Mouse (Mus musculus) embryonic facial prominence, embryonic 11.5 days (tissue): ENCODE data around the gene Mamdc4. TPM values are rescaled to one million over a fixed set of nuclear protein-coding genes. Genes with fewer than 3 reads are reported as not detected.
A peak's percentile ranks its signal among the peaks of the same experiment; 100 is the strongest.
"Not testable (repeated sequence)": the region's sequence is repeated elsewhere in the genome, so short reads cannot be mapped to it uniquely, and the experiment has no call there.

ENCODE experiments used
- ATAC-seq: fragments of 200-750 bp; cut with Nextera tagmentation; replicated peaks from 2 replicates; pipeline ENCODE4 v1.8.0; 2017; ENCODE audit warnings: low read depth; ENCODE audit not compliant: insufficient number of reproducible peaks, low FRiP score, low TSS enrichment
- DNase-seq: peaks from one replicate; pipeline ENCODE4 v3.0.0-alpha.2; 2015; ENCODE audit warnings: low spot score
- H3K27ac ChIP-seq: fragments of 300-500 bp; sonication (generic); replicated peaks from 2 replicates; pipeline ENCODE4 v1.5.1; 2014; ENCODE audit warnings: mild to moderate bottlenecking, low read depth, low read length, control low read depth
- H3K27me3 ChIP-seq: fragments of 300-500 bp; sonication (generic); 2 replicates; pipeline ENCODE4 v1.6.1; 2014; ENCODE audit warnings: mild to moderate bottlenecking, low read length, moderate library complexity, mixed read lengths; ENCODE audit not compliant: control insufficient read depth, insufficient read depth
- H3K36me3 ChIP-seq: fragments of 300-500 bp; sonication (generic); replicated peaks from 2 replicates; pipeline ENCODE4 v1.6.1; 2014; ENCODE audit warnings: low read depth, mild to moderate bottlenecking, low read length, moderate library complexity, mixed read lengths; ENCODE audit not compliant: control insufficient read depth, insufficient read depth
- H3K4me1 ChIP-seq: fragments of 300-500 bp; sonication (generic); 2 replicates; pipeline ENCODE4 v1.6.1; 2014; ENCODE audit warnings: low read length, mixed read lengths; ENCODE audit not compliant: control insufficient read depth, insufficient read depth
- H3K4me2 ChIP-seq: fragments of 300-500 bp; sonication (generic); 2 replicates; pipeline ENCODE4 v1.6.1; 2014; ENCODE audit warnings: low read depth, mild to moderate bottlenecking, control low read depth, low read length, moderate library complexity
- H3K4me3 ChIP-seq: fragments of 300-500 bp; sonication (generic); 2 replicates; pipeline ENCODE4 v1.5.1; 2014; ENCODE audit warnings: low read depth, low read length, control low read depth
- H3K9ac ChIP-seq: fragments of 300-500 bp; sonication (generic); replicated peaks from 2 replicates; pipeline ENCODE4 v1.6.1; 2014; ENCODE audit warnings: mild to moderate bottlenecking, control low read depth, low read length
- H3K9me3 ChIP-seq: fragments of 300-500 bp; sonication (generic); replicated peaks from 2 replicates; pipeline ENCODE4 v1.6.1; 2016; ENCODE audit warnings: mild to moderate bottlenecking, low read length, inconsistent platforms, mixed read lengths; ENCODE audit not compliant: control insufficient read depth
- WGBS: fragments of 180-500 bp; shearing (Covaris S2); extraction: QIAGEN DNeasy Blood & Tissue Kit; methylation state at CpG from one replicate; pipeline ENCODE4 v1.1.7; 2014; 5-methylcytosine and 5-hydroxymethylcytosine counted together
- polyA plus RNA-seq: library from polyadenylated mRNA; unstranded; fragments of >200 nt; fragmentation: Nextera tagmentation; extraction: Ambion mirVana; gene quantifications from 2 replicates; pipeline ENCODE4 v1.2.1, GENCODE M21; 2014

The Mamdc4 gene
- polyA plus RNA-seq, 1 experiment from 2014 or later, result 1.2 TPM

GRCm38 (mm10) chr2:25553171-25553786 lies 21.4 kb downstream of the Mamdc4 start:
- not testable (repeated sequence) for ATAC-seq

DNA sequence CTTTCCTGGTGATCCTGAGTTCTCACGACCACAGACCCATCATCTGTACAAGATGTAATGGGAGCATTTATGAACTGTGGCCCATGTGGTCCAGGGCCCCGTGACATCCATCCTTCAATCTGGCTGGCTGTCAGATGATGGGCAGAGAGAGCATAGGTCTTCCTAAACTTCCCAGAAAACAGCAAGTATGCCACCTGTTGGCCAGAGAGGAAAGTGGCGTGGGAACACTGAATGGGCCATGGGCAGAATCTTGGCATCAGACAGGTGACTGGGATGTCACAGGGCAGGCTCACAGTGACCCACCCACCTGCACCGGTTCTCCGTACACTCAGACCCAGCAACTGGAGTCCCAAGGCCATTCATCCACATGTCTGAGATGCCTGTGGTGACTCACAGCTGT lies 23.5 kb downstream of the Mamdc4 start:
- 34% methylated on average over 5 of the region's 5 CpGs for WGBS
- ATAC-seq (no peak), DNase-seq (peak; percentile 53)

More at GRCm38 (mm10) chr2:25553171-25553786, 21.4 kb downstream of the Mamdc4 start:
- H3K4me3 ChIP-seq, H3K4me2 ChIP-seq, H3K9ac ChIP-seq, H3K27me3 ChIP-seq, DNase-seq, H3K4me1 ChIP-seq, H3K27ac ChIP-seq, H3K9me3 ChIP-seq, H3K36me3 ChIP-seq: not testable (repeated sequence)
- WGBS, result 89% methylated on average over 4 of the region's 4 CpGs

GRCm38 (mm10) chr2:25549021-25549991 lies 25.3 kb downstream of the Mamdc4 start:
- 79% methylated on average over 9 of the region's 9 CpGs for WGBS
- DNase-seq, result no peak
- Histone ChIP-seq H3K4me2 (no peak overlapping the region), H3K36me3 (no peaks in the 10 kb centered on the region), H3K9ac (no peak overlapping the region), H3K4me1 (no peaks in the 10 kb centered on the region; the same call in 1 of the 2 replicates), H3K27ac (no peak overlapping the region), H3K27me3 (no peaks in the 10 kb centered on the region), H3K4me3 (no peak overlapping the region), H3K9me3 (no peaks in the 10 kb centered on the region)
- ATAC-seq, result no peak

More for the DNA sequence above, 23.5 kb downstream of the Mamdc4 start:
- Histone ChIP-seq H3K27me3 (no peaks in the 10 kb centered on the region), H3K36me3 (no peaks in the 10 kb centered on the region), H3K4me3 (no peak overlapping the region), H3K9ac (no peak overlapping the region), H3K27ac (no peak overlapping the region), H3K9me3 (no peaks in the 10 kb centered on the region), H3K4me1 (no peaks in the 10 kb centered on the region), H3K4me2 (no peak overlapping the region)

GRCm38 (mm10) chr2:25546811-25547491 lies 27.7 kb downstream of the Mamdc4 start, which contains the start of gene Traf2:
Gene Traf2, minus strand, starts transcription at chr2:25546940.
- peak within 1 kb of the TSS; percentile 62 for H3K27ac ChIP-seq
- H3K4me2 ChIP-seq, result peak within 1 kb of the TSS; percentile 82
- H3K36me3 ChIP-seq, result no peaks in the 10 kb centered on the region
- peak within 1 kb of the TSS; percentile 78 for H3K9ac ChIP-seq
- H3K4me3 ChIP-seq, result peak within 1 kb of the TSS; percentile 64
- no peaks in the 10 kb centered on the region for H3K9me3 ChIP-seq
- ATAC-seq (peak; percentile 99), DNase-seq (peak; percentile 99)
- no peaks in the 10 kb centered on the region for H3K27me3 ChIP-seq
- 3% methylated on average over 48 of the region's 48 CpGs for WGBS
- no peaks in the 10 kb centered on the region; the same call in 1 of the 2 replicates for H3K4me1 ChIP-seq

GRCm38 (mm10) chr2:25545996-25546810 lies 28.4 kb downstream of the Mamdc4 start:
- Histone ChIP-seq H3K36me3 (no peaks in the 10 kb centered on the region), H3K27ac (peak overlapping the region; percentile 62), H3K4me3 (peak overlapping the region; percentile 64), H3K9ac (peak overlapping the region; percentile 78), H3K4me1 (no peaks in the 10 kb centered on the region; the same call in 1 of the 2 replicates), H3K9me3 (no peaks in the 10 kb centered on the region), H3K4me2 (peak overlapping the region; percentile 82), H3K27me3 (no peaks in the 10 kb centered on the region)
- peak; percentile 63; the same call in 1 of the 2 replicates for ATAC-seq
- no peak for DNase-seq
- WGBS, result 8% methylated on average over 43 of the region's 43 CpGs

GRCm38 (mm10) chr2:25541644-25542367 lies 32.8 kb downstream of the Mamdc4 start:
- Histone ChIP-seq H3K36me3 (no peaks in the 10 kb centered on the region), H3K27ac (no peak overlapping the region), H3K27me3 (no peaks in the 10 kb centered on the region), H3K9me3 (no peaks in the 10 kb centered on the region), H3K4me1 (no peaks in the 10 kb centered on the region; the same call in 1 of the 2 replicates), H3K9ac (no peak overlapping the region), H3K4me3 (no peak overlapping the region), H3K4me2 (no peak overlapping the region)
- ATAC-seq (no peak), DNase-seq (no peak)
- 80% methylated on average over 10 of the region's 10 CpGs for WGBS

- H3K9me3 ChIP-seq, result no peaks in the 10 kb centered on the region
- no peak for DNase-seq
- H3K36me3 ChIP-seq, result no peaks in the 10 kb centered on the region
- H3K4me2 ChIP-seq, result no peak overlapping the region
- H3K27me3 ChIP-seq, result no peaks in the 10 kb centered on the region
- H3K27ac ChIP-seq, result no peak overlapping the region
- H3K9ac ChIP-seq, result no peak overlapping the region
- H3K4me1 ChIP-seq, result no peaks in the 10 kb centered on the region; the same call in 1 of the 2 replicates
- 91% methylated on average over 4 of the region's 4 CpGs for WGBS
- H3K4me3 ChIP-seq, result no peak overlapping the region
- no peak for ATAC-seq
These were observed 34.1 kb downstream of the Mamdc4 start for GRCm38 (mm10) chr2:25540541-25540948.
